Mouse (Mus musculus) ES-CJ7 (cell line): ENCODE data around the gene Babam2.
A peak's percentile ranks its signal among the peaks of the same experiment; 100 is the strongest.

ENCODE experiments used
- DNase-seq: peaks from one replicate; pipeline ENCODE4 v3.0.0; 2011; ENCODE audit warnings: low read depth, low spot score

Babam2 gene

DNA sequence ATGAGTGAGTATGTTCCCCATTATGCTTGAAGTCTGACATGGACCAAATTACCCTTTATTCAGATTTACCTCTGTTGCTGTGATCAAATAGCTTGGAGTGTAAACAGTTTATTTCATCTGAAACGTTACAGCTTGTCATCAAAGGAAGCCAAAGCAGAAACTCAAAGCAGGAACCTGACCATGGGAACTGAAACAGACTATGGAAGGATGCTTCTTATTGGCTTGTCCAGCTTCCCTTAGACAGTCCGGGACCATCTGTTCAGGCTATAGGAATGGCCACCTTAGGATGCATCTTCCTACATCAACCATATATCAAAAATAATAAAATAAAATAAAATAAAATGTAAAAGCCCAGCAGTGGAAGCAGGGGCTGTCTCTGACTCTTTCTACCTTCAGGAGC lies 183.0 kb downstream of the Babam2 start:
- DNase-seq, result no peak

DNA sequence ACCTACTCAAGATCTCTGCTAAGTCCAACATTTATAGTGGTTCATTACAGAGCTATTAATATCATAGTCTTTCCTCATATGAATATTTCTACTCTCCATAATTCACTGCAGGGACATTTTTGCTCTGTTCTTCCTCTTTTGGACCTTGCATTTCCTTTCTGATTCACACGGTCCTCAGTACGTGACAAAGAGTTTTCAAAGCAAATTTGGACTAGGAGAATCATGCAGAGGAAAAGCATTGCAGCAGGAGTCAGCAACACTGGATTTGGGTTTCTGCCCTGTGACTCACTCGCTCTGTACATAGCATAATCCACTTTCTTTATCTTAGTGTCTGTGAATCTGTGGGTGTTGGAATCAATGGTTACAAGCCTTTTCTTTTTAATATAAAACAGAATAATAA lies 184.8 kb downstream of the Babam2 start:
- no peak for DNase-seq

DNA sequence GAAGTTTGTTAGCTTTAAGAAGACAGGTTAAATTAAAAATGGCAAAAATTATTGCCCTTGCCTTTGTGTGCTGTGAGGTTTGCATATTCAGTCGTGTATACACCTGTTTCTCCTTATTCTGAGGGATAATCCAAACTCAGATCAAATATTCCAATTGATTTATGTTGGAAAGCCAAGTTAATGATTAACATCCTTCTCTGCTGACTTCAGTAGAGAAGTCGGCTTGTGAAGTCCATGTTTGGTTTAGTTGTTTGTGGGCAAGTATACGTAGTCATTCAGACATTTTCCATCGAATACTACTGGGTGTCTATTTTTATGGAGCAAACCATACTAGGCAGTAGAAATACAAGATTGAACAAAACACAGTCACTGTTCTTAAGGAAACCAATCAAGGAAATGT lies 187.5 kb downstream of the Babam2 start:
- DNase-seq, result no peak

DNA sequence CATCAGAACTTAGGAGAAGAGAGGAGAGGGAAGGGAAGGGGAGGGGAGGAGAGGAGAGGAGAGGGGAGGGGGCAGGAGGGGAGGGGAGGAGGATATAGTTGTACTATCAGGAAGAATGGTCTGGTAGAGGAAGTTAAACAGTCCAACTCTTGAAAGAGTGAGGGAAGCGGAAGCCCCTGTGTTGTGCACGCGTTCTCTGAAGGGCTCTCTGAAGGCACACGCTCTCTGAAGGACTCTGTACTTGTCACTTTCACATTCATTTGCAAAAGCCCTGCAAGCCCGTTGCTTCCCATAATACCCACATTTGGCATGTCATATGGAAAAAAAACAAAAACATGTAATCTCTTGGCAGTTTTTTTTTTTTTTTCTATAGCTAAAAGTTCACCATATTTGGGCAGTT lies 190.1 kb downstream of the Babam2 start:
- DNase-seq, result no peak

DNA sequence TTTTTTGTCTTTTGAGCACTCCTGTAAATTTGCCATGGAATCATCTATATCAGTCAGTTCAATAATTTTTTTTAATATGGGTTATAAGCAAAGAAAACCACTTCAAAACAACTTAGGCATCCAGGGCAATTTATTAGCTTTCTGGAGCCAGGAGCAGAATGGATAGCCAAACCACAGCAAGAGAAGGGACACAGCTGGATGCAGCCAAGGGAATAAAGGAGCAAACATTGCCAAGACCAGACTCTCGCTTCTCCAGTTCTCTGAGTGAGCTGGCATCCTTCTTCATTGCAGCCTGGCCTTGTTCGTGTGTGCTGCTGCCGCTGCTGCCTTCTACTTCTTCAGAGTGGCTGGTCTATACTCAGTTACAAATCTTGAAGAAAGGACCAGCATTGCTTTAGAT lies 190.9 kb downstream of the Babam2 start:
- no peak for DNase-seq

DNA sequence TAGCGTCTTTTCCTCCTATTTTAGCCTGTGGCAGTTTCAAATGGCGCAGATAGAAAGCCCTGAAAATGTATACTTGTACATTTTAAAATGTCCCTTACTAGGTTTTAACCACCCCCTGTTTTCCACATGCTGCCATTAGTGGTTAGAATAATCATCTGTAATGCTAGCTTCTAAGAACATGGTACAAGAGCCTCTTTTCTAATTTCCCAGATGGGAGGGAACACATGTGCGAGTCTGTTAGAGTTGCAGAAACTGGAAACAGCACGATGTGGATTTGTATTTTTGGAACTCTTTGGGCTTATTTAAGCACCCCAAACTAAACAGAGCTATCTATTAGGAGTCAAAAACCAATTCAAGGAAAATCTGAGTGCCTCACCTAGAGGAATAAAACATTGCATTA lies 195.1 kb downstream of the Babam2 start:
- no peak for DNase-seq

DNA sequence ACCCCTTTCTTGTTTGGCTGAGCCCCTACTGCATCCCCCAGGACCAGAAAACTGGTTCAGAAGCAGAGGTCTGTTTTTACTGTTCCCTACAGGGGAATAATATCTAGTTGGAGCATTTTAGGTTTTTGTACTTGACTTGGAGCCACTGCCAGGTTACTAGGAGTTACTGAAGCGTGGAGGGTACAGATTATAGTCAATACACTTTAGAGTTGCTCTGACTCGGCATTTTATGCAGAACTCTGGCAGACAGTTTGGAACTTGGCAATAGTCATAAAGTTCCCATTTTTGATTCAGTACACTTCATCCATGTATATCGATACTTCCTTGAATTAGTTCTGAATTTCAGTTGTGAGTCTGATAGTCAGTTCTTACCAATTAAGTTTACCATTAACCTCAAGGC lies 202.4 kb downstream of the Babam2 start:
- DNase-seq, result no peak

DNA sequence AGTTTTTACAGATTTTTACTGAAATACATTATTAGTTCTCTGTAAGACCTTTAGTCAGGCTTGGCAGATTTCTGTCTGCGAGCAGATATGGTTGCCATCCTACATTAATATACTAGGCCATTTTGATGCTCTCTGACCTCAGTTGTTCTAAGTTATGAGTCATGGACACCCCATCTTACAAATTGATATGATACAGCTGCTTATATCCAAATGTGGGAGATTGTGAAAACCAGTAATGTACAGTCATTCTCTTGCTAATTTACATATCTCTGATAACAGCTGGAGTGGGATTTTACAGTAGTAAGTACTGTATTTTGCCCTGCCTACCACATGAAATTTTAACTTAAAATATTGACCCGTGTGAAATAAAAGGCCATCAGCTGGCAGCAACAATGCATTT lies 204.7 kb downstream of the Babam2 start:
- DNase-seq, result no peak

DNA sequence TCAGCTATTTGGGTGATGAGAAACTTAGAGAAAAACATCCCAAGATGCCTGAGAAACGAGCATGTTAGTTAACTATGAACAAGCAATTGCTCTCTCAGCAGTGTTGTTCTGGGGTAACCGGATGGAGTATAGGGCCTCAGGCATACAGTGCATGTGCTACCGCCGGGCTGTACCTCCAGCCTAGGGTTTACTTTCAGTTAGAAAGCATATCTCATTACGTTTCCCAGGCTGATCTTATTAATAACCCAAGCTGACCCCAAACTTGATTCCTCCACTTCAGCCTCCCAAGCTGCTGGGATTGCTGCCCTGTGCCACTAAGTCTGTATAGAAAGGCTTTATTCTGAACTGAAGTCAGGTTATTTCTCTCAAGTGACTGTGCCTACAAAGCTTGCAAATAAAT lies 205.4 kb downstream of the Babam2 start:
- DNase-seq, result no peak

DNA sequence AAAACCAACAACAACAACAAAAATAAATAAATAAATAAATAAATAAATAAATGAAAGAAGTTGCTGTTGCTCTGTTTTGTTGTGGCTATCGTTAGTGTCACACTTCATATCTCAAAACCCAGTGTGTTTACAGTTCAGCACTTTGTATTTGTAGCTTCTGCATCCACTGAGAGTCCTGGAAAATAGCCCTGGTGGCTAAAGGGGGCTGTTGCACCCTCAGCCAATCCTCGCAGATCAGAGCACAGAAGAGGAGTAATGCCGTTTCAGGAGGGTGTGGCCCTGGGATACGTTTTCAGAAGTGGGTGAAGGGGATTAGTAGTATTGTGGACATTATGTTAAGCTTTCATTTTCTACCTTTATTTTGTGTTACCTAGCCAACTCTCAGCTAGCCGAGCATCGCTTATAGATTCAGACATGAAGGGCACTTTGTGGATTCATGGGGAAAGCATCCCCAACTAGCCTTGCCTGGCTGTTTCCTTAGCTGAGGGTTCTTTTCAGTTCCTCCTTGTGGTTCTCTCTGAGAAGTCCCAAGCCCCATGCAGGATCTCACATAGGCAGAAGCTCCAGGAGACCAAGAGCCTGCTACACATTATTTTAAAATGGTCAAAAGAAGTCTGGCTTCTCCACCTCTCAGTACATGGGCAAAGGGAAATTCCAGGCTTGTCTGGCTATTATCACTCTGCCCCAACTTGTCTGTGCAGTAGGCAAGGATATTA lies 207.6 kb downstream of the Babam2 start:
- no peak for DNase-seq

DNA sequence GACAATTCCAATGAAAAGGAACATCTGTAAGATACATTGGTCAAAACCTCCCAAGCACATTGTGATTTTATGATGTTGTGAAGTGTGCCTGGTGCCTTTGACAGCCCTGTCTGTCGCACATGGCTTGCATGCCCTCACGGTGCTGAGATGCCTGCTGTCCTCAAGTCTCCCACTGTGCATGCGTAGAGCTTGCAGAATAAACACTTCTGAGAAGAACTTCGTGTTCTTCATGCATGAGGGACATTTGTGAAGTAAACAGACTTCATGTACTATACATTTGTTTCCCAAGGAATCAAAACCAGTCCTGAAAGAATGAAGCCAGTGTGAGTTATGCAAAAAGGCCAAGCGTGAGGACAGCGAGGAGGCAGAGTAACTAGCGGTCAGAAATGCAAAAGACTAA lies 208.3 kb downstream of the Babam2 start:
- DNase-seq, result no peak

DNA sequence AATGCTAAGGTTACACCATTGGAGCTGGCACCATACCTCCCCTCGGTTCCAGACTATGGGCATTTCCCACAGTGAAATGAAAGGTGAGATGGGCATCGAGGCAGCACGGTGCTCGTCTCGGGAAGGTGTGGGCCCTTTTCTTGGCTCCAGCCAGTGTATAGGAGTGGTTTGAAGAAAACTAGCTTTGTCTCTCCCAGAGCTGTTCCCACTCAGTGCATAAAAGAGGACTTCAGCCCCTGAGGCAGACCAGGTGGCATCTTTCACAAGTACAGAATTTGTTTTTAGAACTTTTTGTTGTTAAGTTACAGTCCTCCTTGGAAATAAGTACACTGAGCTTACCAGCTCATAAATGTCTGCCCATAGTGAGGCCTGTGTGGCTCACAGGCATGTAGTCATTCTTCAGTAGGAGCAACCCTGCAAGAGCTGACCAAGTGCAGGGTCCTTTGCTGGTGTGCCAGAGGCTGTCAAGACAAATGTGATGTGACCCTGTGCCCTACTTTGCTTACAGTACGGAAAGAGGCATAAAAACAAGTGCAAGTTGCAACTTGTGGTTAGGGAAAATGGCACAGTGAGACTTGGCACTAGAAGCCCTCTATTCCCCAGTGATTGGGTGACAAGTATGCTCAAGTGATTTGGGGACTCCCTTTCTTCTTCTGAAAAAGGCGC lies 208.9 kb downstream of the Babam2 start:
- no peak for DNase-seq

DNA sequence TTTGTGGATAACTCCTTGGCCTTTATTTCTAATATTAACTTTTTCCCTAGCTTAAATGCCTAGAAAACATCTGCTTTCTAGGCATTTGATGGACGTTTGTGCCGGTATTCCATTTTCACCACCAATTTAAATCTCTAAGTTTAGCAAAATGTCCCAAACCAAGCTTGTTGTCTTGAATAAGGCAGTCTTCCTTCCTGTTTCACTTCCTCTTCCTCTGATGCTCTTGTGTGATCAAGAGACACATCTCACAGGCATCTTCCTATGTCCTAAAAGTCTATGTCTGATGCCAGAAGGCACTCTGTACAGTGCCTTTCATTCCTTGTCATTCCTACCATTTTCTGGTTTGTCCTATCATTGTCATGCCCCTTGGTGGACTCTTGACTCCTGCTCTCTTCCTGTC lies 210.5 kb downstream of the Babam2 start:
- no peak for DNase-seq

DNA sequence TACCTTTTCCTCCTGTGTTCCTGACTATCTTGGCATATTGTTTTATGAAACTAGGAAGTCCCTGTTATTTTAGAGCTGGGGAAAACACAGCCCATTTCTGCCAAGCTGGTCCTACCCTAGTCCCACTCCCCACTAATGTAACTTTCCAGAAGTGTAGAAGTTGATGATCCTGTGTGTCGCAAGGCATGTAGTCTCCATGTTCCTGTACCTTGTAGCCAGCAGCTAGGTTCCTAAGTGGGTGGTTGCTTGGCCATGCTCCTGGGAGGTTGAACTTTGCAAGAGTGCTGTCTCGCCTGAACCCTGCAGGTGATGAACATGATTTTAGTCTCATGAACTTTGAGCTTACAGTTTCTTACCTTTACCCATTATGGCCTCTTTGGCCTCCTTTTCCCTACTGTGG lies 211.3 kb downstream of the Babam2 start:
- no peak for DNase-seq

DNA sequence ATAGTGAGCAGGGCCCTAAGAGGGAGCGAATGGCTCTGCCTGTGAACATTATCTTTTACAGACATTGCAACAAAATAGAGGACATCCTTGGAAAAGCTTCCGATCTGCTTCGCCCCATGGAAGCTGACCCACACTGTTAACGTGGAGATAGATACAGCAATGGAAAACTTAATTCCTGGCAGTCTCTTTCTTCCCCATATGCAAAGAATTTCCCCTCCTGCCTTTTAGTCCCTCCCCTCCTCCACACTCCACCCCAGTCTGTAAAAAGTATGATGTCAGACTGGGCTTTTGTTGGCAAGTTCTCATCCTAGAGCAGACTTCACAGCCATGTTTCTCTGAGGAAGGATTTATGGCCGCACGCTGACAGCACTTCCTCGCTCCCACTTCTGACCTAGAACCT lies 218.8 kb downstream of the Babam2 start:
- DNase-seq, result no peak

DNA sequence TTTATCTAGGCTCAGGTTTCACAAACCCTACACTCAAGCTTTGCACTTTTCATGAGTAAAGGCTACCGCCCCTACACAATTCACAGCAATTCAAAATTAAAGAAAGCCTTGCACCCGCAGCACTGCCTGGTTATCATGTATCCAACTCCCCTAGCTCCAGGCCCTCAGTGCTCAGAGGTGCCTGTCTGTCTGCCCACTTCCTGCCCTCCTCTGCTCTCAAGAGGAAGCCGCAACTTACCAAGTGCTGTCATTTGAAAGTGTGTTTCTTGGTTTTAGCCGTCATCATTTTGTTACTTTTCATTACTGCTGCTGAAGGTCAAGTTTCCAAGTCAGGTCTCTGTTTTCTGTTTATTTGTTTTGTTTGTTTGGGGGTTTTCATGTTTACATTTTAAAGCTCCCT lies 221.1 kb downstream of the Babam2 start:
- DNase-seq, result no peak

DNA sequence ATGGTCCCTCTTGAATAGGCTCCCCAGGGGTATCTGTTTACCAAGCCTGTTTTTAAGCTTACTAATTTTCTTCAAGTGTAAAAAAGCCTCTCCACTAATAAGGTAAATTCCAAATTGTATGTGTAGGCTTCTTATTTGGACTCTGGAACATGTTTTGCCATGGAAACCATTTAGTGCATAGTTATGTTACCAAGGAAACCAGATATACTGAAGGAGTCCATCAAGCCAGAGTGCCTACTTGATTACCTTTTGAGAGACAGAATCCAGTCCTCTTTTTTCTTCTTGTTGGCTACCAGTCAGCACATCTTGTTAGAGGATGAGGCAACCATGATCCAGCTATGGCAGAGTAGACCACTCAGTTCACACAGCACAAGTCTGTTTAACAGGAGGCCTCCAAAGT lies 222.6 kb downstream of the Babam2 start:
- DNase-seq, result no peak

DNA sequence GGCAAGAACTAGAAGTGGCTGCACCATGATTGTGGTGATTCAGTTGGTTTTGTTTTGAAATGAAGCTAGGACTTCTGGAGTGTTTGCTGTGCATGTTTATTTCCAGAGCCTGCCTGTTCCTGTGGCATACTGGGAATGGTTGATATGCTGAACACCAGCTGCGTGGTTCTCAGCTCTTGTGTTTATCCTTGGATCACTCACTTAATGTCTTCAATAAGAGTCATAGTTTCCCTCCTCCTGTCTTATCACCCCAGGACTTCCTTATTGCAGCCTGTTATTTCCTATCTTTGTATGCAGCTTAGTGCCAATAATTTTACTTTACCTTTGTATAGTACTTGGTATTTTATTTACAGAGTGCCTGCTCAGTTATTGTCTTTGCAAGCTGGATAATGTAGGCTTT lies 223.4 kb downstream of the Babam2 start:
- no peak for DNase-seq

DNA sequence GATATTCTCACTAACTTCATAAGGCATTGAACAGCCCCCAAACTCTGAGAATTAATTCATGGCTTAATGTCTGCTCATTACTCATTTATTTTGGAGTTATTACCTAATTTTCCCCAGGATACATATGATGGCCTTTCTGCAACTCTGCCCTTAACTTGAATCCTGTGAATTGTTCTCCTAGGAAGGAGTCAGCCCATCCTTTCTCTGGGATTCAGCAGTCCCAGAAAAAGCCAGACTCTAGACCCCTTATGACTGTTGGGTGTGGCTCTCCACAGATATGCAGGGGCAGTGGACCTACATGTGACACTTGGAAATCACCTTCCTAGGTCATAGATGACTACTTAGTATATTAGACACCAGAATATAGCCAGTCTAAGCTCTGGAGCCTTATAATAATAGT lies 226.6 kb downstream of the Babam2 start:
- no peak for DNase-seq

DNA sequence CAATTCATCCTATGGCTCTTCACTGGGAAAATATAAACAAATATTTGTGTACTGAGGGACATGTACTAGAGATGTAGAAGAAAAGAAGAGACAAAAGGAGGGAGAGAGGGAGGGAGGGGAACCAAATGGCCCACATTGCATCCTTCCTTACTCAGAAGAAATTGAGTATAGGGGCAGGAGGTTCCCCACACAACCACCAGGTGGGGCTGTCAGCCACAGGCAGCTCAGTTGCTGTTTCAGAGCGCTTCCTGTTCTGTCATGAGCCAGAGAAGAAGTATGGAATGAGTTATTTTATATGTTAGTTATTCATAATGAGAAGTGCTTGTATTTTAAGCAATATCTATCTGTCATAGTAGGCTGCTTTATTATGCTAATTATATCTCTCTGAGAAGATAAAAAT lies 229.1 kb downstream of the Babam2 start:
- peak; percentile 49 for DNase-seq

DNA sequence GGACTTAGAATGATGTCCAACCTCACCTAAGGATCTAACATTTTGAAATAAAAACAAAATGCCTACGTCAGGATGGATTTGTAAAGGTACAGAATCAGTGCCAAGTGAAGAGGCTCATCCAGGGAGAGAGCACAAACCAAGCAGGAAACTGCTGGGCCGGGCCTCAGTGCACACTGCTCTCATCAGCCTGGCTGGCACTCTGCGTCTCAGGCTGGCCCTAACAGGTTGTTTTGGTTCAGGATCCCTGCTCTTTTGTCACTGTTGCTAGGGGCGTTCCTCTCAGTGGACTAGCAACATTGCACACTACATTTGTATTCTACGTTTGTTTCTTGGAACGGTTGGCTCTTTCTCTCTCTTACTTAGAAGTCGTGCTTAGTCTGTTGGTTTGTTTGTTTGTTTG lies 231.5 kb downstream of the Babam2 start:
- DNase-seq, result no peak

DNA sequence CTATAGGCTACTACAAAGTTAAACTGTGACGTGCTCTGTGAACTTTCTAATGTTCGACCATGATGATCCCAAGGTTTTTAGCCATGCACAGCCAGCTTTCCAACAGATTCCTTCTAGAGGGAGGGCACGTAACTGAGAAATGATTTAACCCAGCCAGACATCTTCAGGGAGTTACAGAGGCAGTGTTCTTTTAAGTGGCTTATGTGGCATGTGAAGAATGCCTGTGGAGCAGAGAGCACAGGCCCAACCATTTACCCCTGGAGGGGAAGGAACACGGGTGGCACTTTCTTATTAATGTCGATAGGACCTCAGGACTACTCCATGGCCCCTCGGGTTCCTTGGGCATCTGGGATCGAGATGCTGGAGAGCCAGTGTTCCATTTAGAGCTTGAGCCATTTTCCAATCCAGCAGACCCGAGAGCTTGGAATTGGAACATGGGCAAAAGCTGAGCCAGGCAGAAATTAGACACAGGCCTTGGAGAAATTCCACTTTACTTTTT lies 233.7 kb downstream of the Babam2 start:
- no peak for DNase-seq

DNA sequence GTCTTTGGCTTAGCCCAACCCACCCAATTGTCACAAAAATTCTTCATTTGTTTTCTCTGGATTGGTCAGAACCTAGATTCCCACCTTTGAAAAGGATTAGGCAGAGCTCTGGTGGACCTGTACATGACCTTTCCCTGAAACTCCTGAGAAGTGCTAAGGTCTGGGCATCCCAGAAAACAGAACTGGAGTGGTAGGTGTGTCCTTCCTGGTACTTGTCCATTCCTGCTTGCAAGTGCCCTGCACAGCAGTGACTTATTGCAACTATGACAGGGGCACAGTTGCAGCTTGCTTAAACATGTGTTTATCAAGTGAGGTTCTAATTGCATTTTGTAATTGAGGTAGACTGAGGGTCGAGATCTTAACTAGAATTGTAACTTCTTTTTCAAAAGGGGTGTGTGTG lies 234.2 kb downstream of the Babam2 start:
- no peak for DNase-seq

DNA sequence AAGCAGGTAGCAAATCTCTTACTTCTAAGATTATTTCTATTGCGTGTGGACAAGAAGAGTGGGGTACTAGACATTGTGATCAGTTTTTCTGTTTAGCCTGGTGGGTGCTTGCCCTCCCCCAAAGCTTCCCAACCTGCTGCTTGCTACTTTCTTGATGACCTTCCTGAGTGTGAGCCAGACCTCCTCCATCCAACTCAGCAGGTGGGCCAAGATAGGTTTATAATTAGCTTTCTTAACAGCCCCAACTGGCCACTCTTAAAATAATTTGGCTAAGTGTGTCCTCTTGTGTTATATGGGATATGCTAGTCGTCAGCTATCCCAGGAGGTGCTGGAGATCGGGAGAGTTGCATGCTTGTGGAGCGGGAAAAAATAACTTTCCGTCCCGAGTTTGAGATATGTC lies 235.8 kb downstream of the Babam2 start:
- no peak for DNase-seq
